Mouse (Mus musculus): ENCODE measurements around the gene Acsl1. TPM values are rescaled to one million over a fixed set of nuclear protein-coding genes. Genes with fewer than 3 reads are reported as not detected.

The Acsl1 gene
- polyA plus RNA-seq, 1 experiment = 31.2 TPM

- no peaks in the 10 kb centered on the region for H3K27me3 ChIP-seq (ENCODE audit: control insufficient read depth, insufficient read depth, low read length)
- no peaks in the 10 kb centered on the region for H3K4me1 ChIP-seq (replicated peaks; ENCODE audit: control insufficient read depth, insufficient read depth, low read length)
- H3K27ac ChIP-seq (ENCODE audit: control insufficient read depth, insufficient read depth, low read length) = no peak overlapping the region
- no peaks in the 10 kb centered on the region for H3K36me3 ChIP-seq (ENCODE audit: control insufficient read depth, insufficient read depth, low read length)
- WGBS = 55% methylated on average over 15 of the region's 15 CpGs
- no peak for DNase-seq
- no peak overlapping the region for H3K4me3 ChIP-seq (ENCODE audit: control insufficient read depth, insufficient read depth, low read length)
- no peak for TF ChIP-seq CTCF (IDR thresholded peaks at IDR 0.05; ENCODE audit: borderline replicate concordance, control insufficient read depth, extremely low read depth, insufficient read depth, low read length, poor library complexity)
- no peak for TF ChIP-seq POLR2A (IDR thresholded peaks at IDR 0.05; ENCODE audit: control insufficient read depth, extremely low read depth, insufficient read depth, low read length, poor library complexity)
Measured at GRCm38 (mm10) chr8:46497314-46498011, 26.6 kb downstream of the Acsl1 start.

GRCm38 (mm10) chr8:46499376-46500061, 28.7 kb downstream of the Acsl1 start:
- no peak overlapping the region for H3K4me3 ChIP-seq (ENCODE audit: control insufficient read depth, insufficient read depth, low read length)
- H3K27ac ChIP-seq (ENCODE audit: control insufficient read depth, insufficient read depth, low read length) = no peak overlapping the region
- DNase-seq = no peak
- TF ChIP-seq POLR2A (IDR thresholded peaks at IDR 0.05; ENCODE audit: control insufficient read depth, extremely low read depth, insufficient read depth, low read length, poor library complexity) = no peak
- TF ChIP-seq CTCF (IDR thresholded peaks at IDR 0.05; ENCODE audit: borderline replicate concordance, control insufficient read depth, extremely low read depth, insufficient read depth, low read length, poor library complexity) = no peak
- WGBS = 79% methylated on average over 19 of the region's 19 CpGs
- H3K36me3 ChIP-seq (ENCODE audit: control insufficient read depth, insufficient read depth, low read length) = no peaks in the 10 kb centered on the region
- H3K27me3 ChIP-seq (ENCODE audit: control insufficient read depth, insufficient read depth, low read length) = no peaks in the 10 kb centered on the region
- no peaks in the 10 kb centered on the region for H3K4me1 ChIP-seq (replicated peaks; ENCODE audit: control insufficient read depth, insufficient read depth, low read length)

GRCm38 (mm10) chr8:46502333-46503071, 31.7 kb downstream of the Acsl1 start:
- no peak for DNase-seq
- Histone ChIP-seq H3K4me3 (ENCODE audit: control insufficient read depth, insufficient read depth, low read length) (no peak overlapping the region), H3K36me3 (ENCODE audit: control insufficient read depth, insufficient read depth, low read length) (no peaks in the 10 kb centered on the region), H3K4me1 (replicated peaks; ENCODE audit: control insufficient read depth, insufficient read depth, low read length) (0 out of 2 replicates have a peak, but pooled peaks cover 2% of the 10 kb centered on the region), H3K27ac (ENCODE audit: control insufficient read depth, insufficient read depth, low read length) (no peak overlapping the region), H3K27me3 (ENCODE audit: control insufficient read depth, insufficient read depth, low read length) (no peaks in the 10 kb centered on the region)
- 87% methylated on average over 19 of the region's 19 CpGs for WGBS
- TF ChIP-seq CTCF (IDR thresholded peaks at IDR 0.05; ENCODE audit: borderline replicate concordance, control insufficient read depth, extremely low read depth, insufficient read depth, low read length, poor library complexity) (no peak), POLR2A (IDR thresholded peaks at IDR 0.05; ENCODE audit: control insufficient read depth, extremely low read depth, insufficient read depth, low read length, poor library complexity) (no peak)

GRCm38 (mm10) chr8:46503072-46503695, 32.3 kb downstream of the Acsl1 start:
- TF ChIP-seq POLR2A (IDR thresholded peaks at IDR 0.05; ENCODE audit: control insufficient read depth, extremely low read depth, insufficient read depth, low read length, poor library complexity) (no peak), CTCF (IDR thresholded peaks at IDR 0.05; ENCODE audit: borderline replicate concordance, control insufficient read depth, extremely low read depth, insufficient read depth, low read length, poor library complexity) (no peak)
- Histone ChIP-seq H3K4me3 (ENCODE audit: control insufficient read depth, insufficient read depth, low read length) (no peak overlapping the region), H3K27me3 (ENCODE audit: control insufficient read depth, insufficient read depth, low read length) (no peaks in the 10 kb centered on the region), H3K4me1 (replicated peaks; ENCODE audit: control insufficient read depth, insufficient read depth, low read length) (peaks cover 3% of the 10 kb centered on the region), H3K27ac (ENCODE audit: control insufficient read depth, insufficient read depth, low read length) (no peak overlapping the region), H3K36me3 (ENCODE audit: control insufficient read depth, insufficient read depth, low read length) (no peaks in the 10 kb centered on the region)
- no peak for DNase-seq
- WGBS = 90% methylated on average over 12 of the region's 12 CpGs

- Histone ChIP-seq H3K27me3 (ENCODE audit: control insufficient read depth, insufficient read depth, low read length) (no peaks in the 10 kb centered on the region), H3K4me1 (replicated peaks; ENCODE audit: control insufficient read depth, insufficient read depth, low read length) (peaks cover 13% of the 10 kb centered on the region), H3K36me3 (ENCODE audit: control insufficient read depth, insufficient read depth, low read length) (no peaks in the 10 kb centered on the region), H3K27ac (ENCODE audit: control insufficient read depth, insufficient read depth, low read length) (no peak overlapping the region), H3K4me3 (ENCODE audit: control insufficient read depth, insufficient read depth, low read length) (no peak overlapping the region)
- TF ChIP-seq POLR2A (IDR thresholded peaks at IDR 0.05; ENCODE audit: control insufficient read depth, extremely low read depth, insufficient read depth, low read length, poor library complexity) (no peak), CTCF (IDR thresholded peaks at IDR 0.05; ENCODE audit: borderline replicate concordance, control insufficient read depth, extremely low read depth, insufficient read depth, low read length, poor library complexity) (no peak)
- DNase-seq = no peak
- WGBS = 95% methylated on average over 3 of the region's 3 CpGs
Measured at GRCm38 (mm10) chr8:46504196-46504595, 33.4 kb downstream of the Acsl1 start.
